Mouse (Mus musculus): ENCODE data around the gene Nfia. TPM values are rescaled to one million over a fixed set of nuclear protein-coding genes. Genes with fewer than 3 reads are reported as not detected.
A peak's percentile ranks its signal among the peaks of the same experiment; 100 is the strongest.

The Nfia gene
- polyA plus RNA-seq, 1 experiment: 8.1 TPM

- TF ChIP-seq POLR2A (IDR thresholded peaks at IDR 0.05; ENCODE audit: control insufficient read depth, low read depth, low read length) (no peak), CTCF (IDR thresholded peaks at IDR 0.05; ENCODE audit: control insufficient read depth, insufficient read depth, insufficient replicate concordance, low read depth, low read length) (no peak)
- H3K27ac ChIP-seq (ENCODE audit: control insufficient read depth, insufficient read depth, low read depth, low read length): peak overlapping the region; percentile 99
- no peaks in the 10 kb centered on the region for H3K27me3 ChIP-seq (ENCODE audit: control insufficient read depth, insufficient read depth, low read length)
- H3K4me3 ChIP-seq (ENCODE audit: control insufficient read depth, low read depth, low read length): peak overlapping the region; percentile 98
- peaks cover 9% of the 10 kb centered on the region for H3K4me1 ChIP-seq (ENCODE audit: control insufficient read depth, insufficient read depth, low read length)
- H3K36me3 ChIP-seq (ENCODE audit: control insufficient read depth, insufficient read depth, low read length): no peaks in the 10 kb centered on the region
Observed at GRCm38 (mm10) chr4:97868307-97868937, 95.9 kb downstream of the Nfia start.

DNA sequence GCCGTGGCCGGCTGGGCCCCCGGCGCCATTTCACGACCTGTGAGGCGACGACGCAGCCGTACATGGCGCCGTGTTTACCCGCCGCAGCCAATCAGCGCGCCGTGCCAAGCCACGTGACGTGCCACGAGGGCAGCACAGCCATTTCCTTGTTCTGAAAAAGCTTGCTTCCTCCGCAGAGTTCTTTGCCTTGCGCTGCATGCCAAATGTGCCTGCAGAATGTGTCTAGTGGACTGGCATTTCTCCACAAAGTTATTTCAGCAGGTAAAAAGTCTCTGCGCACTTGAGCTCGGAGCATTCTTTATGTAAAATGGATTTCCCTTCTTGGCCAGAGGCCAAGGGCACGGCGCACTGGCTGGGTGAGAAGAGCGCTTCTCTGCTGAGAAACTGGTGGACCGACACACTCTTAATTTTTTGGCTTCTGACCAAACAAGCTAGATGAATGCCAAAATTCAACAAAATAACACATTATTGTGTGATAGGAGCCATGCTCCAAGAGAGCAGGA, 96.5 kb downstream of the Nfia start:
- peaks cover 9% of the 10 kb centered on the region for H3K4me1 ChIP-seq (ENCODE audit: control insufficient read depth, insufficient read depth, low read length)
- peak overlapping the region; percentile 99 for H3K27ac ChIP-seq (ENCODE audit: control insufficient read depth, insufficient read depth, low read depth, low read length)
- no peaks in the 10 kb centered on the region for H3K27me3 ChIP-seq (ENCODE audit: control insufficient read depth, insufficient read depth, low read length)
- no peak for TF ChIP-seq CTCF (IDR thresholded peaks at IDR 0.05; ENCODE audit: control insufficient read depth, insufficient read depth, insufficient replicate concordance, low read depth, low read length)
- peak; percentile 82 for TF ChIP-seq POLR2A (IDR thresholded peaks at IDR 0.05; ENCODE audit: control insufficient read depth, low read depth, low read length)
- no peaks in the 10 kb centered on the region for H3K36me3 ChIP-seq (ENCODE audit: control insufficient read depth, insufficient read depth, low read length)
- H3K4me3 ChIP-seq (ENCODE audit: control insufficient read depth, low read depth, low read length): peak overlapping the region; percentile 98

GRCm38 (mm10) chr4:97869451-97869850, 96.9 kb downstream of the Nfia start:
- Histone ChIP-seq H3K4me1 (ENCODE audit: control insufficient read depth, insufficient read depth, low read length) (peaks cover 9% of the 10 kb centered on the region), H3K4me3 (ENCODE audit: control insufficient read depth, low read depth, low read length) (peak overlapping the region; percentile 98; the same call in 1 of the 2 replicates)

GRCm38 (mm10) chr4:97871770-97872439, 99.4 kb downstream of the Nfia start:
- Histone ChIP-seq H3K27ac (ENCODE audit: control insufficient read depth, insufficient read depth, low read depth, low read length) (peak overlapping the region; percentile 66), H3K4me3 (ENCODE audit: control insufficient read depth, low read depth, low read length) (no peak overlapping the region), H3K36me3 (ENCODE audit: control insufficient read depth, insufficient read depth, low read length) (no peaks in the 10 kb centered on the region), H3K27me3 (ENCODE audit: control insufficient read depth, insufficient read depth, low read length) (no peaks in the 10 kb centered on the region), H3K4me1 (ENCODE audit: control insufficient read depth, insufficient read depth, low read length) (peaks cover 9% of the 10 kb centered on the region)
- TF ChIP-seq POLR2A (IDR thresholded peaks at IDR 0.05; ENCODE audit: control insufficient read depth, low read depth, low read length): no peak
- TF ChIP-seq CTCF (IDR thresholded peaks at IDR 0.05; ENCODE audit: control insufficient read depth, insufficient read depth, insufficient replicate concordance, low read depth, low read length): no peak

More at GRCm38 (mm10) chr4:97869451-97869850, 96.9 kb downstream of the Nfia start:
- no peaks in the 10 kb centered on the region for H3K36me3 ChIP-seq (ENCODE audit: control insufficient read depth, insufficient read depth, low read length)
- H3K27me3 ChIP-seq (ENCODE audit: control insufficient read depth, insufficient read depth, low read length): no peaks in the 10 kb centered on the region
- TF ChIP-seq POLR2A (IDR thresholded peaks at IDR 0.05; ENCODE audit: control insufficient read depth, low read depth, low read length): no peak
- no peak for TF ChIP-seq CTCF (IDR thresholded peaks at IDR 0.05; ENCODE audit: control insufficient read depth, insufficient read depth, insufficient replicate concordance, low read depth, low read length)
- peak overlapping the region; percentile 99 for H3K27ac ChIP-seq (ENCODE audit: control insufficient read depth, insufficient read depth, low read depth, low read length)

GRCm38 (mm10) chr4:97874916-97875315, 102.4 kb downstream of the Nfia start:
- Histone ChIP-seq H3K4me1 (ENCODE audit: control insufficient read depth, insufficient read depth, low read length) (peaks cover 3% of the 10 kb centered on the region; the same call in 1 of the 2 replicates), H3K36me3 (ENCODE audit: control insufficient read depth, insufficient read depth, low read length) (no peaks in the 10 kb centered on the region)
- TF ChIP-seq CTCF (IDR thresholded peaks at IDR 0.05; ENCODE audit: control insufficient read depth, insufficient read depth, insufficient replicate concordance, low read depth, low read length) (no peak), POLR2A (IDR thresholded peaks at IDR 0.05; ENCODE audit: control insufficient read depth, low read depth, low read length) (no peak)

GRCm38 (mm10) chr4:97875901-97876300, 103.4 kb downstream of the Nfia start:
- H3K27ac ChIP-seq (ENCODE audit: control insufficient read depth, insufficient read depth, low read depth, low read length): no peak overlapping the region
- TF ChIP-seq POLR2A (IDR thresholded peaks at IDR 0.05; ENCODE audit: control insufficient read depth, low read depth, low read length) (no peak), CTCF (IDR thresholded peaks at IDR 0.05; ENCODE audit: control insufficient read depth, insufficient read depth, insufficient replicate concordance, low read depth, low read length) (no peak)
- no peaks in the 10 kb centered on the region for H3K27me3 ChIP-seq (ENCODE audit: control insufficient read depth, insufficient read depth, low read length)
- no peaks in the 10 kb centered on the region for H3K36me3 ChIP-seq (ENCODE audit: control insufficient read depth, insufficient read depth, low read length)
- no peak overlapping the region for H3K4me3 ChIP-seq (ENCODE audit: control insufficient read depth, low read depth, low read length)
- H3K4me1 ChIP-seq (ENCODE audit: control insufficient read depth, insufficient read depth, low read length): no peaks in the 10 kb centered on the region

More at GRCm38 (mm10) chr4:97874916-97875315, 102.4 kb downstream of the Nfia start:
- Histone ChIP-seq H3K27me3 (ENCODE audit: control insufficient read depth, insufficient read depth, low read length) (no peaks in the 10 kb centered on the region), H3K4me3 (ENCODE audit: control insufficient read depth, low read depth, low read length) (no peak overlapping the region), H3K27ac (ENCODE audit: control insufficient read depth, insufficient read depth, low read depth, low read length) (no peak overlapping the region)

- H3K27ac ChIP-seq (ENCODE audit: control insufficient read depth, insufficient read depth, low read depth, low read length): no peak overlapping the region
- no peaks in the 10 kb centered on the region for H3K4me1 ChIP-seq (ENCODE audit: control insufficient read depth, insufficient read depth, low read length)
- no peaks in the 10 kb centered on the region for H3K27me3 ChIP-seq (ENCODE audit: control insufficient read depth, insufficient read depth, low read length)
- H3K36me3 ChIP-seq (ENCODE audit: control insufficient read depth, insufficient read depth, low read length): no peaks in the 10 kb centered on the region
- no peak overlapping the region for H3K4me3 ChIP-seq (ENCODE audit: control insufficient read depth, low read depth, low read length)
- TF ChIP-seq CTCF (IDR thresholded peaks at IDR 0.05; ENCODE audit: control insufficient read depth, insufficient read depth, insufficient replicate concordance, low read depth, low read length) (no peak), POLR2A (IDR thresholded peaks at IDR 0.05; ENCODE audit: control insufficient read depth, low read depth, low read length) (no peak)
Observed at GRCm38 (mm10) chr4:97879696-97880095, 107.2 kb downstream of the Nfia start.
